Mouse (Mus musculus): ENCODE measurements at regions not wholly inside any gene's neighbourhood (a gene's known extent, or its start where the extent isn't known, plus 50 kb on each side); places are given as distances from the start of the nearest gene placed in this dataset.
"Not testable (repeated sequence)": the region's sequence is repeated elsewhere in the genome, so short reads cannot be mapped to it uniquely, and the experiment has no call there.

DNA sequence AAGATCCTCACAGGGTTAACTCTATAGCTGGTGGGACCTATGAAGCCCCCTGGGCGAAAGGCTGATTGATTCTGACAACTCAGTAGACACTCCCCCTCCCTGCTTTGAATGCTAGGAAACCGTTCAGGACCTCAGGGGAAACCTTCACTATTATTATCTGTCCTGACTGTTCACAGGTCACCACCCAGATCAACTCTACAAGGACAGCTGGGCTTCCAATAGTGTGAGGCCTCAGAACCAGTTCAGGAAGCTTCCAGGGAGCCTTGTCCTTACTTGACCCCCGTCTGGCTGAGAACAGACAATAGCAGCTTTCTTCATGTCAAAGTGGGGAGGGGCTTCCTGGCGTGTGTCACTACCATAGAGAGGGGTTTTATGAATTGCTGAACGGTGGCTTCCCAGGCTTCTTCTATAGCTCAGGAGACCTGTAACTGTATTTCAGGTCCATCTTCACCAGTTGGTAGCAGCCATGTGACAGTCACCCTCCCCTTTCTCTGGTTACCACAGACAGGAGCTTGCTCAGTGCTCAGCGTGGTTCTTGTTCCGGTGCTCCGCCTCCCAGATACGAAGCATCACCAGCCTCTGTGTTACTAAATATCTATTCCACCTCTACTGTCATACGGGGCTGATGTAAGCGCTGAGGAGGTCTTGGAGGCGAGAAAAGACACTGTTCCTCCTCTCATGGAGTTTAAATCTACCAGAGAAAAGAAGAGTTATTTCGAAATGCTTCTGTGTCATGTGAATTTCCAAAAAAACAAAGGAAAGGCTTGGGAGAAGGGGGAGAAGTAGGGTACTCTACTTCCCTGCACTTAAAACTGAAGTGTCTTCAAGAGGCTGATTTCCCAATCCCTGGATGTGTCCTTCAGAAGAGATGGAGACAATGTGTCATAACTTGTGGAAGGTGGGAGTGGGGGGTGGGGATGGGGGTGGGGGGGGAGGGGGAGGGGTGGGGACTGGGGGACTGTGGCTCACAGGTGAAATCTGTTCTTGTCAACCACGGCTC is 96.9 kb downstream of the Vcpkmt start:
- DNase-seq: peak; percentile 60

DNA sequence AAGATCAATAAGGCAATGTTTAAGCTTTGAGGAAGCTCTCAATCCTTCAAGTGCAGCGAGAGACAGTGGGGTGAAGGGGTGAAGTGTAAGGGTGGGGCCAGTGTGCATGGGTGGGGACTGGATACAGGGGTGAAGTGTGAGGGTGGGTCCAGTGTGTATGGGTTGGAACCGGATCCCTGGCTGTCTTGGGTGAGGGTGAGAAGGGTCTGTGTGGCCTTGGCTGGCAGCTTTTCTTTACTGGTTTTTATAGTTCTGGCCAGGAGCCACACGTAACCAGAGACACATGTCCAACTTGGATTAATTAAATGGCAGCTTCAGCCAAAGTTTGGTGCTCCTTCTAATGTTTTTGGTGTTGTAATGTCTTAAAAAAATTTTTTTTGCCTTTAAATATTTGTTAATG is 101.4 kb downstream of the Vcpkmt start:
- no peak for DNase-seq

DNA sequence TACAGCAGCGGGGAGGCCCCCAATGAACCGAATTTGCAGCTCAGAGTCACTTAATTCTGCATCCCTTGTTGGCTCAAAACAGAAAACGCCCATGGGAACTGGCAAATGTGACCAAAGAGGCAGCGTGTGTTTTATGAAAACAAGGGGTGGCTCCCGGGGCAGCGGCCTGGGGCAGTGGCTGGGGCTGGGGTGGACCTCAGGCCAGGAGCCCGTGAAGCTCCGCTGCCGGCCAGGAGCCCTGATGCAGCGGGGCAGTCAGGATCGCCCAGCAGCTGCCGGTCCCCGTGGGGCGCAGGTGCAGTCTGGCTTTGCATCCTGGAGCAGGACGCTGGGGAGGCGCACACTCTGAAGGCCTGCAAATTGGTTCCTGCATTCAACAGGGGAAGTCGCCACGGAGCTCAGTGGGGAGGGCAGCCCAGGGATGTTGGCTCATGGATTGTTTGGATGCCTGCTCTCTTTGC is 104.4 kb upstream of the Gm9887 start:
- DNase-seq: no peak

DNA sequence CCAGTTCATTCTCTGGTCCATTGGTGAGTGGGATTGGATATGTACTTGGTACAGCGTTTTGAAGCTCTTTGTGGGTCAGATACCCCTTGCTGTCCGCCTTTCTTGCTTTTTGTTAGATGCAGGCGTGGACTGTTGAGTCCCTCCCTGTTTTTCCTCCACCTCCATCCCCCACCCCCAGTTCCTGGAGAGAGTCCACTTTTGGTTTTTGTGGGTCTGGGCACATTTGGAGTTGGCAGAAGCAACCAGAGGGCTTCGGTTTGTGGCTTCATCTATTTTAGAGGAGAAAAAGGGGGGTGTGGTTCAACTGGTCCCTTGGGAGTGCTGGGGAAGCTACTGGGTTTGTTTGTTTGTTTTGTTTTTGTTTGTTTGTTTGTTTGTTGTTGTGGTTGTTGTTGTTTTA is 103.9 kb upstream of the Gm9887 start:
- no peak for DNase-seq

DNA sequence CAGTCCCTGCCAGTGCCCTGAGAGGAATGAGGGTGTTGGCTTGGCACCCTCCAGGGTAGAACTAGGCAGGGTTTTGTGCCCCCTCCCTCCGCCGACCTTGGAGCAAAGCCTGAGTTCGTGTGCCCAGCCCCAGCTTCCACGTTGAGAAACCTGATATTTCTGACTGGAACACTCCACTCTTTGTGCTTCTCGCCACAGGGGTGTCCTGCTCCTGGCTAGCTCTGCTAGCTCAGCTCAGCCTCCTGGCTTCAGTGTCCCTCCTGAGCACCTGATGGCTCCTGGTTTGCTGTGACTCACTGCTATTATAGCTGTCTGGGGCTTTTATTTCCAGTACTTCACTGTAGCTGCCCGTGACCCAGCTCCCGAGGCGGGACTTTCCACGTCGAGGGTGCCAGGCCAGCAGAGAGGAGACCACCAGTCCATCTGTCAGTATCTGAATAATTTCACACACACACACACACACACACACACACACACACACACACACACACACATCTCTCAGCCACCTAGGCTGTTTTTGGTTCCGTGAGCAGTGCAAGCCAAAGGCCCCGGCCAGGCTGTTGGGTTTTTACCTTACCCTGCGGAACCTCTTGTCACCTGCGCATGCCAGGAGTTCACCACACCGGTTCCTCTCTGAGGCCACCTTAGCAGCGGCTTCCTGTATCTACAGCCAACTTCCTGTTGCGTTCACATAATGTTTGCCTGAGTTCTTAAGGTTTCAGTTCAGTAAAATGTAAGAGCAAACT is 102.8 kb upstream of the Gm9887 start:
- no peak for DNase-seq

DNA sequence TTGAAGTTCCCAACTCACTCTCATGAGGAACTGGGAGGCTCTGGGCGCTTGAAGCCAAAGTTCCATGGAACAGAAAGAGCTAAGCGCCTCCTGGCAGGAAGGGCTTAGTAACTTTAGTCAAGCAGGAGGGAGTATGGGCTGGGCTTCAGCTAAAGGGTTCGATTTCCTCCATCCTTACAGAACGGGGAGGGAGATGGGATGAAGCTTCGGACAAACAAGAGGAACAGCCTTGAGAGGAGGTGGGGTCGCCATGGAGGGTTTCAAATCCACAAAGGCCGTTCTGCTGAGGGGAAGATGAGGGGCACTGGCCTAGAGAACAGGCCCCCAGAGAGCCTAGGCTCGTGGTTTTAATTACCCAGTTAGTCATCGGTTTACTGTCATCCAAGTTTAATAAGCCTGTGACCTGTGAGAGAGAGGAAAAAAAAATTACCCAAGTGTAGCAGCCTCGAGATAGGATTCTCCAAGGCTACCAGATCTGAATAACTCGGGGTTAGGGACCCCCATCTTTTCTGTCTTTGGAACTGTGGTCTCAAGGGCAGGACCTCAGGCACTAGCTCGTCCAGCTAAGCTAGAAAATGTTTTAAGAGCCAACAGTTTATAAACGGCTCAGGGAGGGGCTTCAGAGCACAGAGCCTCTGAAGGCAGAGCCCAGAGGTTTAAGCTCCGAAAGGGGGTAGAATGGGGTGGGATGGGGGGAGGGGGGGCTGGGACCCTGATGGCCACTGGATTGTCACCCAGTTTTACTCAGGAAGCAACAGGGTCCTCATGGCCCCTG is 102.1 kb upstream of the Gm9887 start:
- DNase-seq: no peak

DNA sequence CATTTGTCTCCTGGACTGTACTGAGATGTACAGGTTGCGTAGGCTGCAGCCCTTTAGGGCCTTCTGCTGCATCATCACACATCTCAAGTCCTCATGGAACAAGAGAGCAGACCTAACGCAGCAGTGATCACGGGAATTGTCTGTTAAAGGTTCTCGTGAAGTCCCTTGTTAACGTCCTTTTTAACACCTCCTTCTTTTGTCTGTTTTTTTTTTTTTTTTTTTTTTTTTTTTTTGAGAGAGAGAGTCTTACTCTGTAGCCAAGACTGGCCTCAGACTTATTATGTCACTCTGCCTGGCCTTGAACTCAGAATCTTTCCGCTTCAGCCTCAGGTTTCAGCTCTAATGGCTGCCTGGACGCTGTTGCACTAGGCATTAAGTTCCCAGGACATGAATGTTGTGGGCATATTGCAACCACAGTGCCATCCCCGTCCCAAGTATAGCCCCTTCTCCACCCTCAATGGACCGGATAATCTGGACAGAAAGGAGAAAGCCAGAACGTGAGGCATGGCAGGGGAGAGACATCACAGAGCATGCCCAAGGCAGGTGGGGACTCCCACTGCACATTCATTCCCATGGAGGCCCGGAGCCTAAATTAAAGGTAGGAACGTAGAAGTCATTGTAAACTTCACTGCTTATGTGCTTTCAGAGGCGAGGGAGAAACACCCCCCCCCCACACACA is 101.3 kb upstream of the Gm9887 start:
- no peak for DNase-seq

DNA sequence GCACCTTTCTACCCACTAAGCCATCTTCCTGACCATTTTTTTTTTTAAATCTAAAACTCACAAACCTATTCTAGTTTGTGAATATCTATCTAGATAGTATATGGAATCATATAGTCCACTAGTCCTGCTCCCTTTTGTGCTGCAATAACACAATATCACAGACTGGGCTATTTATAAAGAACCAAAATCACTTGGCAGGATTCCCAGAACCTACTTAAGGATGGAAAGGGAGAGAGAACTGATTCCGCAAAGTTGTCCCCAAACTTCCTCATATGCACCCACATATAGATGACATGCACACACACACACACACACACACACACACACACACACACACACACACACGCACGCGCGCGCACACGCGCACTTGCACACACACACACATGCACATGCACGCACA is 100.7 kb upstream of the Gm9887 start:
- DNase-seq: no peak

DNA sequence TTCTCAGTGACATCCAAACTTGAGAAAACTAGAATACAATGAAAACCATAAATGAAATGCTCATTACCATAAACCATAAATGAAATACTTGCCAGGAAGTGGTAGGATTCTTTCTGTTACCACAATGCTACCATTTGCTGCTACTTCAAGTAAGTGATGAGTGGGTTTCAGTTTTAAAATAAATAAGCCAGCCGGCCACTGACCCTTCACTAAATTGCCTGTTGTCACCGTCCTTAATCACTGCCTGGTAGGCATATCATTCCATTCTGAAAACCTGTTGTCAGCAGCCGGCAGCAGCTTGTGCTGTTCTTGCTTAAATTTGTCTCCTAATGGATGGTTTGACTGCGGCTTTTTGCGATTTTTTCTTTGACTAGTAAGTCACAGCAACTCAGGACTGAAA is 99.6 kb upstream of the Gm9887 start:
- DNase-seq: no peak

DNA sequence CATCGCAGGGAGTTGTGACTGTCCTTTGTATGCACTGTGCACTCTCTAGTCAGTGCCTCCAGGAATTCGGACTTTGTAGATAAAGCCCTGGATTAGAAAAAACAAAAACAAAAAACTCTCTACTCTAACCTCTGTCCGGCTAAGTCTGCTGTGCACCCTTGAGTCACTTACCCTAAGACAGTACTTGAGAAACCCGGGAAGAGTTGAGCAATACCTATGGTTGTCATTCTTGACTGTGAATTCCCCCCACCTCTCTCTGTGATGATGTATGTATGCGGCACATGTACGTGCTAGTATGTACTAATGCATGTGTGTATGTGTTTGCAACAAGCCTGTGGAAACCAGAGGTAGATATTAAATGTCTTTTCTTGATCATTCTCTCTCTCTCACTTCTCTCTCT is 96.7 kb upstream of the Gm9887 start:
- DNase-seq: no peak

DNA sequence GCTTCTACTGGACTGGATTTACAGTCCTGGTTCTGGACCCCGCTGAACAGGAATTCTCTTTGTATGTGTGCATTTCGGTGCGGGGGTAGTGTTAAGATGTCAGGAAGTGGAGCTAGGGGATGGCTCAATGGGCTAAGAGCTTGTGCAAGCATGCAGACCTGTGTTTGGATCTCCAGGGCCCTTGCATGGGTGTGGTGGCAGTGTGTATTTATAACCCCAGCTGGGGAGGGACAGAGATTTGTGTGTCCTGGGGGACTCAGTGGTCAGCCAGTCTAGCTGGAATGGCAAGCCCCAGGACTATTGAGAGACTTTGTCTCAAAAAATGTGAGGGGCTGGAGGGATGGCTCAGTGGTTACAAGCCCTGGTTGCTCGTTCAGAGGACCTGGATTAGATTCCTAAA is 95.1 kb upstream of the Gm9887 start:
- DNase-seq: no peak

DNA sequence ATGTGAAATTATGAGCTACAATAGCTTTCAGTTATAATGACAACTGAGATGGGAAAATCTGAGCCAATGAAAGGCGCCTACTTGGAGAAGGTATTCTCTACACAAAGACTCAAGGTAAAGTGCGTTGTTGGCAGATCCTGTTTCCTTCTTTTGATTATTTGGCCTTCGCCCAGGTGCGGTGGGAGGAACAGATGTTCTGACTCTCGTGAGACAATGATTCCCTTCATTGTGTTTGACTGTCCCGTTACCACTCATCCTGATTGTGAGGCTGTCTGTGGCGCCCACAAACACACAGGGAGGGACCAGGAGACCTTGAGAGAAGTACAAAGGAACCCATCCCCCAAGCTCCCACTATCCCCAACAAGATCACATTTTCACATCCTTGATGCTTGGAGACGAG is 92.6 kb upstream of the Gm9887 start:
- DNase-seq: no peak

DNA sequence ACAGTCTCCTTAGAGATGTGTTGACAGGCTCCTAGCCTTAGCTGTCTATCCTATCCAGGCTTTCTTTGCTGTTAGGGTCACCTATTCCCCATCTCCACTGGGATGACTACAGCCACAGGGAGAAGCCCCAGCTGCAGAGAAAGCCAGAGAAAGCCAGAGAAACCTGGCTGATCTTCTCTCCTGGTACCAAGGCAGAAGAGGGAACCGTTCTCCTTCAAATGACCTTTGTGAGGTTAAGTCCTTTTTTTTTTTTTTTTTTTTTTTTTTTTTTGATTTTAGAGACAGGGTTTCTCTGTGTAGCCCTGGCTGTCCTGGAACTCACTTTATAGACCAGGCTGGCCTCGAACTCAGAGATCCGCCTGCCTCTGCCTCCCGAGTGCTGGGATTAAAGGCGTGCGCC is 91.1 kb upstream of the Gm9887 start:
- not testable (repeated sequence) for DNase-seq

DNA sequence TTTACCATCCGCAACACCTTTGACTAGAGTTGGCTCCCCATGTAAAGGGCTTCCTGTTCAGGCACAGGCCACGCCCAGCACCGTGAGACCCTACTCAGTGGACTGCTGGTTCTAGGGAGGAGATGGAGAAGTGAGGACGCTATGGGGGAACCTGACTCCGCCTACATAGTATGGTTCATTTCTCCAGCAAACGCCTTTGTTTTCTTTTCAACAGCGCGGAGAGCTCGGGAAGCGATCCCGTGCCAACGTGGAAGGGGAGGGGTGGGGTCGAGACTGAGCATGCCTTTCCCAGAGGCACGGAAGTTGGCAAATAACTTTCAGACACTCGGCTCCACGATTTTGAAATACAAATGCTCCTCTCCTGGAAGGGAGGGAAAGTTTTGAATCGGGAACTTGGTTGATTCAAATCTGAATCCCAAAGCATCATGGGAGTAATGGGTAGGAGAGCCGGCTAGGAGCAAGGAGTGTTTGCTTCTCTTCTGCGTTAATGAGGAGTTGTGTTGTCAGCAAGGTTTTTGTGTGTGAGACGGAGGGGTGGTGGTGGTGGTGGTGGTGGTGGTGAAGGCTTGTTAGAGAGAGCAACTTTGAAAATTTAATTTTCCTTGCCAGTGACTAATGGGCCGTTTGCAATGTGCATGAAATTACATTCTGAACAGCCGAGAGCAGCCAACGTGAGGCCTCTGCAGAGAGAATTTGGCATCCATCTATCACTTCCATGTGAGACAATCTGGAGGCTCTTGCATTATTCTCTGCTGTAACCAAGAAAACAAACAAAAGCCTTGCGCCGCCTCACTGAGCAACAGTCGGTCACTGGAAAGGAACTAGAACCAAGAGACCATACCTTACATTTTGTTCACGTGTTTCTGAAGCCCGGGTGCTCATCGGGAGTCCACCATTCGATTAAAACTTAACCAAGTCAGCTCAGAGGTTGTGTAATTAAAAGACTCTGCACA is 89.9 kb upstream of the Gm9887 start:
- peak; percentile 60 for DNase-seq

DNA sequence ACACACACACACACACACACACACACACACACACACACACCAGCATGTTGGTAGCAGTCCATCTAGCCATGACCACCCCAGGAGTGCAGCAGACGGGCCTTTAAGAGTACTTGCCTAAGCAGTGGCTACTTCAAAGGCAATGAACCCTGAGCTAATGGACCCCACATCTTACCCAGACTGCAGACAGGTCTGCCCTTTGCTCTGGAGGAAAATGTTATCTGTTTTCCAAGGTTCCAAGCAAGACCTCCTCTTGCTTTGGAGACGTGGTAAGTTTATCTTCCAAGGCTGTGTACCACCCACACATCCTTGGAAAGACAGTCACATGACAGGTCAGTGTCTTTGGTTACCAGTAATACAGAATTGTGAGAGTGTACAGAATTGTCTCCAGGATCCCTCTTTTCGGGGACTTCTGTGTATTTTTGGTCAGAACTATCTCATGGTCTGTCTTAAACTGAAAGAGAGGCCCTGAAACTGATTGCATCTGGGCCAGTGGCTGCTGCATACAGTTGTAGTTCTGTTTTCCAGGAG is 88.4 kb upstream of the Gm9887 start:
- DNase-seq: no peak

DNA sequence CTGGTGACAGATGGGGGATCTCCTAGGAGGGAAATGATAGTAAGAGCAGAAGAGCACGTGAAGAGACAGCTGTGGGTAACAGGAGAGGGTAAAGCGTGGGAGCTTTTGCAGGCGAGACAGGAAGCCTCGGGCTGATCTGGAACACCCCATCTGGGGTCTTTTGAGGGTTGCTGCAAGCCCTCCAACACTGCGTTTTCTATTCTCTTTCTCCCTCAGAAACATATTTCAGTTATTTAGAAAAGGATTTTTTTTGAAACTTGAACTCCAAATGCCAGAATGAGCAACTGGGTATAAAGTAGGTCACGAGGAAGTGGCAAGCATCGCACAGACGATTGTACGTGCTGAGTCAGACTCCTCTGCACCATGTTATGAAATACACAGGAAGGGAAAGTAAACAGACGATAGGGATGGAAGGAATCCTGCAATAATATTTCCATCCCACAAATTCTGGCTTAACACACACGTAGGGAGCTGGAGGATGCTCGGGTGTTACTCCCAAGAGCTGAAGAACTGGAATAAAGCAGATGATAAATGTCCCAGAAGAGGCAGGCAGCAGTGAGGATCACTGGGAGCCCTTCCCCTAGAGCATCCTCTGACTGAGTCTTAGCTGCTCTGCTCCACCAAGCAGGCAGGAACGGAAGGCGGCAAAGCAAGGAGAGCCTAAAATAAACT is 86.0 kb upstream of the Gm9887 start:
- DNase-seq: peak; percentile 49

DNA sequence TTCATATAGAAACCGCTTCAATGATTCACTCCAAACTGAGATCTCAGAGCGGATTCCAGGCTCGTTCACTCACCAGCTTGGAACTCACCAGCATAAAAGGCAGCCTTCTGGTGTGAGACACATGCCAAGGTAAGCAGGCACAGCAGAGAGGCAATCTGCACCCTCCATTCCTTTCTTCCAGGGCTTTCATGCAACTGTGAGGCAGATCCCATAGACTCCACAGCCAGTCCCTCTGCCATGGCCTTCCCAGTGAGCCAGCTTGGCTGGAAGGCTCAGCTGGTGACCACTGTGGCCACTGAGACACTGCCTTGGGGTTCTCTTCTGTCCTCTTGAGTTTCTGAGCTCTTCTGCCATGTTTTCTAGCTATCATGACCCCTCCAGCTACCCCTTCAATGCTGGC is 84.5 kb upstream of the Gm9887 start:
- no peak for DNase-seq

DNA sequence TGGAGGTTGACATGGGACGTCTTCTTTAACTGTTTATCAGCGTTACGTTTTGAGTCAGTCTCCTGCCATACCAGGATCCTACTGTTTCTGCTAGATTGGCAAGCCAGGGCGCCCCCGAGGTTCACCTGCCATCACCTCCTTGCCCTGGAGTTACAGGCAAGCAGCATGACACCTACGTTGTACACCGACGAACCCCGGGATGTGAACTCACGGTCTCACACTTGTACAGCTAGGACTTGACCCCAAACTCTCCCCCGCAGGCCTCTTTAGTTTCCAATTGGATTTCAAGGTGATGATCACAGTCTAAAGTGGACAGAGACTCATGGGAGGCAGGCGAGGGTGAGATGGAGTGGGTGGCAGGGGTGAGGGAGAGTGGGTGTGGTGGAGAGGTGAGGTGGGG is 83.9 kb upstream of the Gm9887 start:
- no peak for DNase-seq

DNA sequence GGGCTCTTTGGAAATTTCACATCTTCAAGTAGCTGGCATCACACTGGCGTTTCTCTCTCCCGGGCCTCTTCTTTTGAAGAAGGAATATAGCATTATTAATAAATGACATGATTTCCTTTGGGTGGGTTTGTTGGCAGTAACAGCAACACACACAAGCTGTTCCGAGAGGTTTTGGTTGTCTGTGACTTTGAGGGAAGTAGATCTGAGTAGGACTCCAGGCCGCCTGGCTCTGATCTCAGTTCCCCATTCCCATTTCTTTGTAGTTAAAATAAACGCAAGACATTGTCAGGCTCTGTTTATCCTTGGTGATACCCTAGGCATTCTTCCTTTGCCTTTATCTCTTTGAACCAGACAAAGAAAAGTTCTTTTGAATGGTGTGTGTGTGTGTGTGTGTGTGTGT is 83.3 kb upstream of the Gm9887 start:
- DNase-seq: no peak

DNA sequence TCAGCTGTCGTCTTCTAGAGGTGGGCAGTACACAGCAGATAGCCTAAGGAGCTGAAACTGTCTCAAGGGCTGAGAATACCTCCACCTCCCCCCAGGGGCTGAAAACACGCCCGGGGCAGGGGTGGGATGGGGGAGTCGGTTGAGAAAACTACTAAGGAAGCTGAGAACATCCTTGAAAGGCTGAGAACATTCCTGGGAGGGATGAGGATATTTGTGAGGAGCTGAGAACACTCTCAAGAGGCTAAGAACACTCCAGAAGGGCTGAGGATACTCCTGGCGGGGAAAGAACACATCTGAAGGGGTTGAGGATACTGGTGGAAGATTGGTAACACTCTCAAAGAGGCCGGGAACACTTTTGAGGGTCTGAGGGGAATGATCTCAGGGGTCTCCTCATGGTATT is 81.3 kb upstream of the Gm9887 start:
- DNase-seq: no peak

DNA sequence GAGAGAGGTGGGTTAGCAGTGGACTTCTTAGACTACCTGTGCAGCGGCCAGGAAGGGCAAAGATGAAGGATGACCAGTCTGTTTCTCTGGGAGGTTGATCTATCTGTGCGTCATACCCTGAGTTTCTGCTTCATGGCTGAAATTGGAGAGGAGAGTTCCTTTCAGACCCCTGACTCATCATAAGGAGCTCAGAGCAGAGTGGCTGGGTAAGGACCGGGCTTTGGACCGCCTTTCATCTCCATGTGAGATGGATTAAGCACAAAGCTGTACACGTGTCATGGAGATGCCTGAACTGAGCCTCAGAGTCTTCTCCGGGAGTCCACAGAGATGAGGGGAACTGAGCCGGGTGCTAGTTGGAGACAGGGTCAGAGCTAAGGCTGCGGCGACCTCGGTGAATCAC is 80.7 kb upstream of the Gm9887 start:
- DNase-seq: no peak

All from kidney, adult 9 months (tissue).